Mouse (Mus musculus): ENCODE results near the gene Cep295.

DNA sequence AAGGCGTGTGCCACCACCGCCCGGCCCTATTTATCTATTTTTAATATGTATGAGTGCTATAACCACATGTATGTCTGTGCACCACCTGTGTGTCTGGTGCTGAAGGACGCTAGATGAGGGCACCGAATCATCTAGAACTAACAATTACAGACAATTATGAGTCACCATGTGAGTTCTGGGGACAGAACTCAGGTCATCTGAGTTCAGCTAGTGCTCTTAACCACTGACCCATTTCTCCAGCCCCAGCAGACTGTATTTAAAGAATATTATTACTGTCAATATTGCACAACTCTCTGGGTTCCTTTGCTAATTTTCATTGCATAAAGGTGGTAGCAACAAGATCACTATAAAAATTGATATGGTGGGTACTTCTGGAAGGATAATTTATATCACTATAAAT lies 57.5 kb downstream of the Cep295 start:
- no peak for TF ChIP-seq CTCF (IDR thresholded peaks at IDR 0.05; ENCODE audit: low read depth)
- TF ChIP-seq EP300 (IDR thresholded peaks at IDR 0.05; ENCODE audit: low read depth), result no peak

Measured in liver, embryonic 14.5 days (tissue).